Mouse (Mus musculus) liver, embryonic 14.5 days (tissue): Measurements from ENCODE around the gene Tmsb15b2.

Experiments
- CTCF ChIP-seq: IDR thresholded peaks from 2 replicates; pipeline ENCODE4 v1.5.1; 2016; ENCODE audit warnings: antibody characterized with exemption, low read depth, control low read depth
- EP300 ChIP-seq: IDR thresholded peaks from 2 replicates; pipeline ENCODE4 v1.6.1; 2016; ENCODE audit warnings: antibody characterized with exemption, low read depth

- TF ChIP-seq CTCF (no peak), EP300 (no peak)
Observed at GRCm38 (mm10) chrX:137017668-137018067, 42.4 kb upstream of the Tmsb15b2 start.
